Mouse (Mus musculus) liver, postnatal 0 days (tissue): ENCODE measurements around the gene Scgb2b18. TPM values are rescaled to one million over a fixed set of nuclear protein-coding genes. Genes with fewer than 3 reads are reported as not detected.
"Not testable (repeated sequence)": the region's sequence is repeated elsewhere in the genome, so short reads cannot be mapped to it uniquely, and the experiment has no call there.

Experiments
- ATAC-seq: fragments of 200-750 bp; cut with Nextera tagmentation; 2 replicates; pipeline ENCODE4 v1.8.0; 2017; ENCODE audit warnings: mild to moderate bottlenecking, moderate library complexity
- DNase-seq: peaks from one replicate; pipeline ENCODE4 v3.0.0-alpha.2; 2016
- H3K27ac ChIP-seq: fragments of 300-500 bp; sonication (generic); 2 replicates; pipeline ENCODE4 v1.5.1; 2014; ENCODE audit warnings: antibody characterized with exemption, moderate library complexity, mild to moderate bottlenecking, low read depth
- H3K27me3 ChIP-seq: fragments of 300-500 bp; sonication (generic); 2 replicates; pipeline ENCODE4 v1.6.1; 2014; ENCODE audit warnings: low read length, control low read depth, mixed read lengths; ENCODE audit not compliant: insufficient read depth
- H3K36me3 ChIP-seq: fragments of 300-500 bp; sonication (generic); replicated peaks from 2 replicates; pipeline ENCODE4 v1.6.1; 2014; ENCODE audit warnings: mild to moderate bottlenecking, control low read depth, low read length, moderate library complexity, mixed read lengths; ENCODE audit not compliant: insufficient read depth
- H3K4me1 ChIP-seq: fragments of 300-500 bp; sonication (generic); 2 replicates; pipeline ENCODE4 v1.6.1; 2014; ENCODE audit warnings: antibody characterized with exemption, mild to moderate bottlenecking, control low read depth; ENCODE audit not compliant: insufficient read depth
- H3K4me2 ChIP-seq: fragments of 300-500 bp; sonication (generic); 2 replicates; pipeline ENCODE4 v1.6.1; 2014; ENCODE audit warnings: low read depth, mild to moderate bottlenecking, low read length, moderate library complexity, mixed read lengths
- H3K4me3 ChIP-seq: fragments of 300-500 bp; sonication (generic); 2 replicates; pipeline ENCODE4 v1.5.1; 2014; ENCODE audit warnings: low read depth, low read length
- H3K9ac ChIP-seq: fragments of 300-500 bp; sonication (generic); replicated peaks from 2 replicates; pipeline ENCODE4 v1.6.1; 2014; ENCODE audit warnings: mild to moderate bottlenecking, moderate library complexity
- H3K9me3 ChIP-seq: fragments of 300-500 bp; sonication (generic); 2 replicates; pipeline ENCODE4 v1.6.1; 2016; ENCODE audit warnings: mild to moderate bottlenecking, control low read depth, low read length, mixed read lengths
- WGBS: fragments of 180-500 bp; shearing (Covaris S2); extraction: QIAGEN DNeasy Blood & Tissue Kit; methylation state at CpG from one replicate; pipeline ENCODE4 v1.1.7; 2014; ENCODE audit not compliant: insufficient replicate concordance; 5-methylcytosine and 5-hydroxymethylcytosine counted together
- polyA plus RNA-seq: library from polyadenylated mRNA; unstranded; fragments of >200 nt; fragmentation: Nextera tagmentation; extraction: Ambion mirVana; gene quantifications from 2 replicates; pipeline ENCODE4 v1.2.1, GENCODE M21; 2015

Scgb2b18 gene
- polyA plus RNA-seq, result not detected in 2 replicates

DNA sequence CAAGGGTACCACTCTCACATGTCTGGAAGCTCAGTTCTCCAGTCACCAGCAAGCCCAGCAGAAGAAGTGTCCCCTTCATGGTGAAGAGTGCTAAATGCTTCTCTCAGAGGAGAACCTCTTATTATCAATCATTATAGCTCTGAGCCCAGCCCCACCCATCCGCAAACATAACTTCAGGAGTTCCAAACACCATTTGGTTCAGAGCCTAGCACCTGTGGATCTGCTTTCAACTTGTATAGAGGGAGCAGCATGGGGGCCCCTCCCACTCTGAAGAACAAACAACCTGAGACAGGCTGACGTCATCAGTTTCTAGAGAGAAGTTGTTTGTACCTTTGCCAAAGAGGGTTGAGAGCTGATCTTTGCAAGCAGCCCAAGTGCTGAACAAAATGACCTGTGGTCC, at the start of gene Scgb2b18:
Gene Scgb2b18, minus strand, starts transcription at position 101 of the 400 bp plus-strand sequence.
- 63% methylated on average over 2 of the region's 2 CpGs for WGBS
- H3K4me1 ChIP-seq, H3K27me3 ChIP-seq, H3K9me3 ChIP-seq, ATAC-seq, H3K36me3 ChIP-seq, H3K4me3 ChIP-seq, H3K9ac ChIP-seq, H3K27ac ChIP-seq, DNase-seq, H3K4me2 ChIP-seq: not testable (repeated sequence)

DNA sequence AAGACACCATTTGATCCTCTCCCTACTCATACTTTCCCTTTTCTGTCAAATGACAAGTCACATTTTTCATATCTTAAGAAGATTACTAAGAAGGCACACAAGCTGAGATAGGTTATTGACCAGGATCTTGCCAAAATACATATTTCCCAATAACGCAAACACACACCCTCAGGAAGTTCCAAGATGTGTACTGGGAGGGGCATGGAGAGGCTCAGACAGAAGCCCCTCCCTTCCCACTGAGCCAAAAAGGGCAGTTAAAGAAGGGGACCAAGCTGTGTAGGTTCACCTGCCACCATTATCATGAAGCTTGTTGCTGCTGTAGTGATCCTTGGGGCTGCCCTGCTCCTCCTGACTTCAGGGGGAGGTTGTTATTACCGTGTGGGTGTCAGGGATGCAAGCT, 11.6 kb upstream of the Scgb2b18 start, which contains the start of gene Scgb1b18:
Gene Scgb1b18, plus strand, starts transcription at position 301 of the 400 bp plus-strand sequence.
- not testable (repeated sequence) for H3K36me3 ChIP-seq, H3K4me2 ChIP-seq, H3K4me3 ChIP-seq, DNase-seq, H3K9me3 ChIP-seq, H3K27ac ChIP-seq, H3K27me3 ChIP-seq, ATAC-seq, H3K4me1 ChIP-seq, H3K9ac ChIP-seq
- WGBS, result no CpG with 5 or more reads among the region's 2 CpGs

Other genes starting within 250 kb of the Scgb2b18 start
- gene Scgb2b17, start 117.3 kb downstream of the Scgb2b18 start, polyA plus RNA-seq, result not detected in 2 replicates
- gene Scgb1b17, start 110.4 kb downstream of the Scgb2b18 start, polyA plus RNA-seq, result not detected in 2 replicates
- not detected in 2 replicates for gene Scgb1b18, start 11.7 kb upstream of the Scgb2b18 start, polyA plus RNA-seq
- not detected in 2 replicates for gene Scgb2b19, start 106.5 kb upstream of the Scgb2b18 start, polyA plus RNA-seq
- not detected in 2 replicates for gene Scgb1b19, start 113.4 kb upstream of the Scgb2b18 start, polyA plus RNA-seq
- not detected in 2 replicates for gene Scgb2b20, start 192.5 kb upstream of the Scgb2b18 start, polyA plus RNA-seq
- not detected in 2 replicates for gene Scgb1b20, start 199.4 kb upstream of the Scgb2b18 start, polyA plus RNA-seq